Mouse (Mus musculus) spleen, adult 2 months (tissue): Measurements from ENCODE around the gene Sart3.

ENCODE experiments used
- CTCF ChIP-seq: fragments of 200-500 bp; IDR thresholded peaks from 2 replicates; pipeline ENCODE4 v1.5.1; 2011; ENCODE audit warnings: mild to moderate bottlenecking, inconsistent platforms; ENCODE audit not compliant: insufficient read depth, insufficient read length, insufficient replicate concordance; ENCODE audit errors: extremely low read depth
- POLR2A ChIP-seq: fragments of 200-500 bp; IDR thresholded peaks from 2 replicates; pipeline ENCODE4 v1.6.1; 2011; ENCODE audit warnings: low read depth, low read length, inconsistent platforms

- TF ChIP-seq CTCF (no peak), POLR2A (no peak)
These were observed 16.9 kb upstream of the Sart3 start for GRCm38 (mm10) chr5:113789075-113789788.
